Mouse (Mus musculus): ENCODE results near the gene Bmper.

The Bmper gene

GRCm38 (mm10) chr9:23378731-23379170 lies 155.9 kb downstream of the Bmper start:
- DNase-seq: peak; percentile 43

GRCm38 (mm10) chr9:23380171-23380835 lies 157.4 kb downstream of the Bmper start:
- DNase-seq: no peak

GRCm38 (mm10) chr9:23383291-23383690 lies 160.4 kb downstream of the Bmper start:
- no peak for DNase-seq

GRCm38 (mm10) chr9:23383837-23384236 lies 161.0 kb downstream of the Bmper start:
- DNase-seq: no peak

- no peak for DNase-seq
Observed at GRCm38 (mm10) chr9:23384880-23385279, 162.0 kb downstream of the Bmper start.

GRCm38 (mm10) chr9:23386201-23386600 lies 163.3 kb downstream of the Bmper start:
- no peak for DNase-seq

GRCm38 (mm10) chr9:23390118-23390517 lies 167.2 kb downstream of the Bmper start:
- no peak for DNase-seq

GRCm38 (mm10) chr9:23394652-23395317 lies 171.9 kb downstream of the Bmper start:
- DNase-seq: peak; percentile 26

- DNase-seq: no peak
Observed at GRCm38 (mm10) chr9:23396186-23396585, 173.3 kb downstream of the Bmper start.

- DNase-seq: no peak
Observed at GRCm38 (mm10) chr9:23397876-23398275, 175.0 kb downstream of the Bmper start.

- no peak for DNase-seq
Observed at GRCm38 (mm10) chr9:23399638-23400284, 176.9 kb downstream of the Bmper start.

- no peak for DNase-seq
Observed at GRCm38 (mm10) chr9:23407416-23407815, 184.5 kb downstream of the Bmper start.

- DNase-seq: no peak
Observed at GRCm38 (mm10) chr9:23407935-23408781, 185.3 kb downstream of the Bmper start.

- DNase-seq: no peak
Observed at GRCm38 (mm10) chr9:23410567-23410966, 187.7 kb downstream of the Bmper start.

GRCm38 (mm10) chr9:23412956-23413355 lies 190.1 kb downstream of the Bmper start:
- no peak for DNase-seq

GRCm38 (mm10) chr9:23419107-23419506 lies 196.2 kb downstream of the Bmper start:
- no peak for DNase-seq

GRCm38 (mm10) chr9:23423748-23424147 lies 200.9 kb downstream of the Bmper start:
- no peak for DNase-seq

- DNase-seq: no peak
Observed at GRCm38 (mm10) chr9:23432631-23433030, 209.8 kb downstream of the Bmper start.

GRCm38 (mm10) chr9:23433238-23433637 lies 210.4 kb downstream of the Bmper start:
- no peak for DNase-seq

GRCm38 (mm10) chr9:23436751-23437150 lies 213.9 kb downstream of the Bmper start:
- no peak for DNase-seq

- no peak for DNase-seq
Observed at GRCm38 (mm10) chr9:23438662-23439061, 215.8 kb downstream of the Bmper start.

GRCm38 (mm10) chr9:23442168-23442567 lies 219.3 kb downstream of the Bmper start:
- no peak for DNase-seq

GRCm38 (mm10) chr9:23444975-23445374 lies 222.1 kb downstream of the Bmper start:
- no peak for DNase-seq

Data from layer of hippocampus, adult 9-11 months (tissue).